Mouse (Mus musculus): Measurements from ENCODE around the gene Dusp3. TPM values are rescaled to one million over a fixed set of nuclear protein-coding genes. Genes with fewer than 3 reads are reported as not detected.

The Dusp3 gene
- polyA plus RNA-seq, 1 experiment from 2014 or later = 11.6 TPM

DNA sequence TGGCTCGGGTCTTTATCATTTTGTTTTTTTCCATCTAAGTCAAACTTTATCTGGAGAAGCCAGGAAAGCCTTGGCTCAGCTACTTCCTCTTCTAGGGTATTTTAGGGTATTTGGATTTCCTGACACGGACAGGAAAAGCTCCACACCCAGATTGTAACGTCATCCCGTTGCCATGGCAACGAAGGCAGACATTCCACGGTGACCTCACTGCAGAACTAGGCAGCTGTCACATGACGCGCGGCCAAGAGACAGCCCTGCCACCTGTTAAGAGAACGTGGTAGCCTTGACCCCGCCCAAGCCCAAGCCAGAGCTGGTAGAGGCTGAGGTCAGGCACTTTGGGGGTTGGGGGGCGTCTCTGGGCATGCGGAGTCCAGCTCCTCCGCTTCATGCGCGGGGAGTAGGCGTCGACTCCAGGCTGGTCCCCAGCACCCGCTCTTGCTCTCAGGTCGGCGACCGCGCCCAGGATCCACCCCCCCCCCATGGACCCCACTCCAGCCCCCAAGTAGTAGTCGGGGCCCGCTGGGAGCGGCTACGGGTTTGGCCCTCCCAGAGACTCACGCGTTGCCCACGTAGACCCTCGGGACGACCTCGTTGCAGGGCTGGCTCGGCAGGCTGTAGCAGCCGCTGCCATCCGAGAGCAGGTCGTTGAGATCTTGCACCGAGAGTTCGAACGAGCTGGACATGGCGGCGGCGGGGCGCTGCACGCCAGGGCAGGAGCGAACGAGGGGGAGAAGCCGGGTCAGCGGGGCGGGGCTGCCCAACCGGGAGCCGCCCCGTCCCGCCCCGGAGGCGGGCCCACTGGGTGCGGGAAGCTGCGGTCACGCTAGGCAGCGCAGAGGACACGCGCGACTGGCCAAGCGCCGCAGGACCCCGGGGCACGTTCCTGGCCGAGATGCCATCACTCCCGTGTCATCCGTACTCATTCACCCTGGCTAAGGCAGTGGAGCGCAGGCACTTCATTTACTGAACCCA lies 2.5 kb downstream of the Dusp3 start, which contains the start of gene Cfap97d1:
TSS of gene Cfap97d1 (plus strand) at position 226 of the 972 bp plus-strand sequence.
- Histone ChIP-seq H3K9me3 (no peaks in the 10 kb centered on the region), H3K4me3 (peak within 1 kb of the TSS; percentile 76), H3K27me3 (ENCODE audit: insufficient read depth, poor library complexity, severe bottlenecking) (peaks cover 18% of the 10 kb centered on the region), H3K4me1 (replicated peaks) (peaks cover 58% of the 10 kb centered on the region), H3K36me3 (peaks cover 6% of the 10 kb centered on the region), H3K27ac (peak within 1 kb of the TSS; percentile 92)
- WGBS = 1% methylated on average over 71 of the region's 71 CpGs
- DNase-seq (ENCODE audit: low spot score) = peak; percentile 91

- H3K27ac ChIP-seq = peak overlapping the region; percentile 14
- H3K27me3 ChIP-seq (ENCODE audit: insufficient read depth, poor library complexity, severe bottlenecking) = peaks cover 18% of the 10 kb centered on the region
- no peak for DNase-seq (ENCODE audit: low spot score)
- WGBS = 76% methylated on average over 10 of the region's 10 CpGs
- H3K4me1 ChIP-seq (replicated peaks) = peaks cover 65% of the 10 kb centered on the region
- peaks cover 6% of the 10 kb centered on the region for H3K36me3 ChIP-seq
- H3K9me3 ChIP-seq = no peaks in the 10 kb centered on the region
- peak overlapping the region; percentile 76 for H3K4me3 ChIP-seq
Observed at GRCm38 (mm10) chr11:101983431-101983921, 3.3 kb downstream of the Dusp3 start.

DNA sequence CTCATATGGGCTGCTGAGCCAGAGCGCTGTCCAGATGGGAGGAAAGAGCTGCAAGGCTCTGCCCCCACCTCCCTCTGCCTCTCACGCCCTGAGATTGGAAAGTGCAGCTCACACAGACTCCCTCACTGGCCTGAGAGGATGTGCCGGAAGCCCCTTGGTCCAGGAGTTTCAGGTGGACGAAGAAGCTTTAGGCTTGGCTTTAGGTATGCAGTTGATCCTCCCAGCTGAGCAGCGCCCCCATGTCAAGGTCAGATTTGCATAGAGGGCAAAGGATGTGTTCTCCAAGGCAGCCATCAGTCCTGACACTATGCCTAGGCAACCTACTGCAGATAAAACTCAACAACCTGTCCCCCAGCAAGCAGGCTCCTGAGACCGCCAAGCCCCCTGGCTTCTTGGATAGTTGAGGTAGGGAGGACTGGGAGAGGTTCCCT lies 3.8 kb downstream of the Dusp3 start:
- H3K36me3 ChIP-seq = peaks cover 6% of the 10 kb centered on the region
- H3K27ac ChIP-seq = peak overlapping the region; percentile 14
- H3K4me3 ChIP-seq = no peak overlapping the region
- 57% methylated on average over 6 of the region's 6 CpGs for WGBS
- no peak for DNase-seq (ENCODE audit: low spot score)
- H3K9me3 ChIP-seq = no peaks in the 10 kb centered on the region
- H3K4me1 ChIP-seq (replicated peaks) = peaks cover 65% of the 10 kb centered on the region
- peaks cover 18% of the 10 kb centered on the region for H3K27me3 ChIP-seq (ENCODE audit: insufficient read depth, poor library complexity, severe bottlenecking)

DNA sequence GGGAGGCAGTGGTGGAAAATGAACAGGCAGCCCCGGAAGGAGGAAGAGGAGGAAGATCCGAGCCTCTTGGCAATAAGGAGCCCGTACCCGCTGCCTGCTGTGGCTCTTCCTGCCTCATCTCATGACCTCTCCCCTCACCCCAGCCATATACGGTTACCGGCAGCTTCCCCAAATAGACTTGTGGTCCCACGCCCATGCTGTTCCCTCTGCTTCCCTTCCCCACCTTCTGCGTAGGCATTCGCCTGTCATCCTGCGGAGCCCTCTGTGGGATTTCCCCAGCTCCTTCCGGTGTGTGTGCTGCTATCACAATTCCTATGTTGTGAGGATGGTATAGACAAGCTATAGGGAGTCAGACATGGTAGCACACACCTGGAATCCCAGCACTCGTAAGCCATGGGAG lies 5.0 kb downstream of the Dusp3 start:
- H3K36me3 ChIP-seq = peaks cover 6% of the 10 kb centered on the region
- H3K9me3 ChIP-seq = no peaks in the 10 kb centered on the region
- peaks cover 69% of the 10 kb centered on the region for H3K4me1 ChIP-seq (replicated peaks)
- H3K27ac ChIP-seq = no peak overlapping the region
- 78% methylated on average over 12 of the region's 12 CpGs for WGBS
- peaks cover 11% of the 10 kb centered on the region for H3K27me3 ChIP-seq (ENCODE audit: insufficient read depth, poor library complexity, severe bottlenecking)
- DNase-seq (ENCODE audit: low spot score) = no peak
- no peak overlapping the region for H3K4me3 ChIP-seq

- peaks cover 69% of the 10 kb centered on the region for H3K4me1 ChIP-seq (replicated peaks)
- peaks cover 6% of the 10 kb centered on the region for H3K36me3 ChIP-seq
- DNase-seq (ENCODE audit: low spot score) = no peak
- 72% methylated on average over 9 of the region's 9 CpGs for WGBS
- H3K27me3 ChIP-seq (ENCODE audit: insufficient read depth, poor library complexity, severe bottlenecking) = peaks cover 4% of the 10 kb centered on the region; the same call in 1 of the 2 replicates
- H3K4me3 ChIP-seq = no peak overlapping the region
- no peaks in the 10 kb centered on the region for H3K9me3 ChIP-seq
- 0 out of 2 replicates have a peak overlapping the region, but pooled peaks have one; percentile 19 for H3K27ac ChIP-seq
Observed at GRCm38 (mm10) chr11:101980603-101981157, 6.1 kb downstream of the Dusp3 start.

DNA sequence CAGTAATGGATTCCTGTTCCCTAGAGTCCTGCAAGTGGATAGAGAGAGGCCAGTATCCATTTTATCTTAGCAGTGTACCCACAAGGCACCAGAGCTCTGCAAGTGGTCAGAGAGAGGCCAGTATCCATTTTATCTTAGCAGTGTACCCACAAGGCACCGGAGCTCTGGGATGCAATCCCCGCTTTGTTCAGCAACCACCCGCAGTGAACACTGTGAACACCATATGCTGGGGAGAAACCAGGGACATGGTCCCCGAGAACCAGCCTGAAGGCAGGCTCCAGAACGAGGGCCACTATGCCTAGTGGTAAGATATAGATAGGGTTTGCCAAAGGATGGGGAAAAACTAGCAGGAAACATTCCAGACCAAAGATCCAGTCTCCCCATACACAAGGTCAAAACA lies 7.7 kb downstream of the Dusp3 start:
- Histone ChIP-seq H3K27me3 (ENCODE audit: insufficient read depth, poor library complexity, severe bottlenecking) (no peaks in the 10 kb centered on the region; the same call in 1 of the 2 replicates), H3K4me3 (no peak overlapping the region), H3K27ac (no peak overlapping the region), H3K4me1 (replicated peaks) (peaks cover 63% of the 10 kb centered on the region), H3K9me3 (no peaks in the 10 kb centered on the region), H3K36me3 (peaks cover 6% of the 10 kb centered on the region)
- 89% methylated on average over 5 of the region's 5 CpGs for WGBS
- DNase-seq (ENCODE audit: low spot score) = no peak

GRCm38 (mm10) chr11:101976949-101977348 lies 9.9 kb downstream of the Dusp3 start:
- no peak for DNase-seq (ENCODE audit: low spot score)
- no peak overlapping the region for H3K27ac ChIP-seq
- H3K27me3 ChIP-seq (ENCODE audit: insufficient read depth, poor library complexity, severe bottlenecking) = no peaks in the 10 kb centered on the region
- H3K4me3 ChIP-seq = no peak overlapping the region
- WGBS = 93% methylated on average over 7 of the region's 7 CpGs
- H3K9me3 ChIP-seq = no peaks in the 10 kb centered on the region
- H3K4me1 ChIP-seq (replicated peaks) = peaks cover 43% of the 10 kb centered on the region
- H3K36me3 ChIP-seq = peaks cover 6% of the 10 kb centered on the region

- peaks cover 2% of the 10 kb centered on the region; the same call in 1 of the 2 replicates for H3K27me3 ChIP-seq (ENCODE audit: insufficient read depth, poor library complexity, severe bottlenecking)
- H3K4me1 ChIP-seq (replicated peaks) = peaks cover 30% of the 10 kb centered on the region
- H3K27ac ChIP-seq = no peak overlapping the region
- no peaks in the 10 kb centered on the region for H3K9me3 ChIP-seq
- no peak for DNase-seq (ENCODE audit: low spot score)
- no peak overlapping the region for H3K4me3 ChIP-seq
- 52% methylated on average over 9 of the region's 9 CpGs for WGBS
- H3K36me3 ChIP-seq = no peaks in the 10 kb centered on the region
Observed at GRCm38 (mm10) chr11:101974923-101975322, 11.9 kb downstream of the Dusp3 start.

- no peak overlapping the region for H3K4me3 ChIP-seq
- H3K36me3 ChIP-seq = no peaks in the 10 kb centered on the region
- peaks cover 26% of the 10 kb centered on the region for H3K4me1 ChIP-seq (replicated peaks)
- H3K27ac ChIP-seq = no peak overlapping the region
- H3K27me3 ChIP-seq (ENCODE audit: insufficient read depth, poor library complexity, severe bottlenecking) = peaks cover 4% of the 10 kb centered on the region; the same call in 1 of the 2 replicates
- H3K9me3 ChIP-seq = no peaks in the 10 kb centered on the region
- no peak for DNase-seq (ENCODE audit: low spot score)
- WGBS = 49% methylated on average over 6 of the region's 6 CpGs
Observed at GRCm38 (mm10) chr11:101974181-101974580, 12.6 kb downstream of the Dusp3 start.

GRCm38 (mm10) chr11:101973496-101973895 lies 13.3 kb downstream of the Dusp3 start:
- Histone ChIP-seq H3K4me3 (no peak overlapping the region), H3K36me3 (no peaks in the 10 kb centered on the region), H3K27ac (no peak overlapping the region), H3K27me3 (ENCODE audit: insufficient read depth, poor library complexity, severe bottlenecking) (peaks cover 4% of the 10 kb centered on the region; the same call in 1 of the 2 replicates), H3K9me3 (no peaks in the 10 kb centered on the region), H3K4me1 (replicated peaks) (peaks cover 24% of the 10 kb centered on the region)
- DNase-seq (ENCODE audit: low spot score) = no peak
- WGBS = 84% methylated on average over 9 of the region's 9 CpGs

DNA sequence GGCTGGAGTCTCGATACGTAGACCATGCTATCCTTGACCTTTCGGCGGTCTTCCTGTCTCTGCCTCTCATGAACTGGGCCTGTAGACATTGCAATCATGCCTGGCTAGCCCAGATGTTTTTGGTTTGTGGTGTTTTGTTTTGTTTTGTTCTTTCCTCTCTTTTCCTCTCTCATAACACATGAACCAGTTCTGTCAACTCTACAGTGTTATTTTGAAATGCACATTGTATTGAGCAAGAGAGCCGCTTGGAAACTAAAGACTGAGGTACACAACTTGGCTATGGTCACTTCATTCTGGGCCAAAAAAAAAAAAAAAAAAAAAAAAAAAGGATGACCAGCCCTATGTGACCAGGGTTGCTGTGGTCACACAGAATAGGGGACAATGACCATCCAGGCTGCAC lies 14.2 kb downstream of the Dusp3 start:
- Histone ChIP-seq H3K4me1 (replicated peaks) (peaks cover 24% of the 10 kb centered on the region), H3K36me3 (no peaks in the 10 kb centered on the region), H3K27me3 (ENCODE audit: insufficient read depth, poor library complexity, severe bottlenecking) (peaks cover 11% of the 10 kb centered on the region), H3K9me3 (no peaks in the 10 kb centered on the region), H3K27ac (no peak overlapping the region), H3K4me3 (no peak overlapping the region)
- DNase-seq (ENCODE audit: low spot score) = no peak
- 90% methylated on average over 5 of the region's 5 CpGs for WGBS

DNA sequence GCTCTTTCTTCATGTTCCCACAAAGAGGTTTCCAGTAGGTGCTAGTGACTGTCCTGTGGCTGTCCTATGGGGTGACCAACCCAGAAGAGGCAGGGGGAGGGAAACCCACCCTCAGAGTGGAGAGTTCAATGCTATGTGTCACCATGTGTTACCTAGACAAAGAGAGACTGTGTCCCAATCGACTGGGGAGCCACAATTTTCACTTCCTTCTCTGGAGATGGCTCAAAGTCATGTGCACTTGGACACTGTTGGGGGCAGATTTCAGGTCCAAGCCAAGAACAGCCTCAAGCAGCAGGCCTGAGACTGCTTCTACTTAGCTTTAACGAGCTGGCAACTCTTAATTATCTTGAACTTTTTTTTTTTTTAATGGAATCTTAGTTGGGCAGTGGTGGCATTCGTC lies 14.7 kb downstream of the Dusp3 start:
- Histone ChIP-seq H3K4me1 (replicated peaks) (peaks cover 24% of the 10 kb centered on the region), H3K36me3 (no peaks in the 10 kb centered on the region), H3K4me3 (no peak overlapping the region), H3K9me3 (no peaks in the 10 kb centered on the region), H3K27me3 (ENCODE audit: insufficient read depth, poor library complexity, severe bottlenecking) (peaks cover 16% of the 10 kb centered on the region), H3K27ac (no peak overlapping the region)
- WGBS = 78% methylated on average over 3 of the region's 3 CpGs
- DNase-seq (ENCODE audit: low spot score) = no peak

DNA sequence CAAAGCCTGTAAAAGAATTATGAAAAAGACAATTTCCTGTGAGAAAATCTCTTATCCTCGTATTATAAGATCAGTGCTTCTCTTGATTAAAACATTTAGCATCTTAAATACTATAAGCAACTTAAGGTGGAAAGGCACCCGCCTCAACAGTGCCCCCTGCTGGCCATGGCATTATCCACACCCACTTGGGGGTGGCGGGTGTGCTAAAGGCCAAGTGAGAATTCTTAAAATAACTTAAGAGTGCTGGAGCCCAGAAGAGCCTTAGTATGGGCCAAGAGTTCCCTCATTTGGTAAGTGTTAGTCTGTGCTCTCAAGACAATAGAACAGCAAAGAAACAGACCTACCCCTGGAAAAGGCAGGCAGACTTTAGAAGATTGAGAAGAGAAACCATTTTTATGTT lies 15.4 kb downstream of the Dusp3 start:
- no peak overlapping the region for H3K4me3 ChIP-seq
- no peaks in the 10 kb centered on the region for H3K9me3 ChIP-seq
- DNase-seq (ENCODE audit: low spot score) = no peak
- peaks cover 23% of the 10 kb centered on the region for H3K27me3 ChIP-seq (ENCODE audit: insufficient read depth, poor library complexity, severe bottlenecking)
- 43% methylated on average over 3 of the region's 3 CpGs for WGBS
- H3K36me3 ChIP-seq = no peaks in the 10 kb centered on the region
- H3K27ac ChIP-seq = no peak overlapping the region
- H3K4me1 ChIP-seq (replicated peaks) = peaks cover 30% of the 10 kb centered on the region
